Mouse (Mus musculus): ENCODE data around the gene Vill. TPM values are rescaled to one million over a fixed set of nuclear protein-coding genes. Genes with fewer than 3 reads are reported as not detected.

The Vill gene
- polyA plus RNA-seq, 1 experiment from 2014 or later = 9.3 TPM

DNA sequence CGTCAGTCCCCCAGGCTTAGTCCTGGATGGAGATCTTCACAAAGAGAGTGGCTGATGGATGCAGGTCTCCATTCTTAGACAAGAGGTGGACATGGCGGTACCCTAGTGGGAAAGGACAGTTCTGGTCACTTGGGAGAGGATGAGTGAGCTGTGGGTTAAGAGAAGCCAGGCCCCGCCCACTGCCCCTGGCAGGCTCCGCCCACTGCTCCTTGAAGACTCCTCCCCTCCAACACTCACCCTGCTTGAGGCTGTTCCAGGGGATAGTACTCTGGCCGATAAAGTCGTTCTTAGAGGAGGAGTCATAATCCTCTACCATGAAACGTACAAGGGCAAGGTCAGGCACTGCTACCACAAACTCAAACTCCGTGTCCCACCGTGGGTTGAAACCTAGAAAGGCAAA, 19.2 kb downstream of the Vill start:
- no peak overlapping the region for H3K4me2 ChIP-seq (ENCODE audit: low read depth, low read length)
- TF ChIP-seq CTCF (IDR thresholded peaks at IDR 0.05; ENCODE audit: low read depth) (no peak), EP300 (IDR thresholded peaks at IDR 0.05; ENCODE audit: low read depth) (no peak)
- DNase-seq (no peak), ATAC-seq (no peak)
- no peak overlapping the region for H3K9ac ChIP-seq (replicated peaks)
- no peaks in the 10 kb centered on the region for H3K36me3 ChIP-seq (replicated peaks; ENCODE audit: insufficient read depth, low read length)
- H3K4me1 ChIP-seq (ENCODE audit: insufficient read depth) = no peaks in the 10 kb centered on the region; the same call in 1 of the 2 replicates
- no peak overlapping the region for H3K4me3 ChIP-seq (ENCODE audit: low read depth, low read length)
- no peaks in the 10 kb centered on the region for H3K9me3 ChIP-seq (ENCODE audit: low read length)
- no peaks in the 10 kb centered on the region for H3K27me3 ChIP-seq (ENCODE audit: insufficient read depth, low read length)
- 73% methylated on average over 9 of the region's 9 CpGs for WGBS (ENCODE audit: insufficient replicate concordance)
- H3K27ac ChIP-seq (ENCODE audit: low read depth) = no peak overlapping the region

DNA sequence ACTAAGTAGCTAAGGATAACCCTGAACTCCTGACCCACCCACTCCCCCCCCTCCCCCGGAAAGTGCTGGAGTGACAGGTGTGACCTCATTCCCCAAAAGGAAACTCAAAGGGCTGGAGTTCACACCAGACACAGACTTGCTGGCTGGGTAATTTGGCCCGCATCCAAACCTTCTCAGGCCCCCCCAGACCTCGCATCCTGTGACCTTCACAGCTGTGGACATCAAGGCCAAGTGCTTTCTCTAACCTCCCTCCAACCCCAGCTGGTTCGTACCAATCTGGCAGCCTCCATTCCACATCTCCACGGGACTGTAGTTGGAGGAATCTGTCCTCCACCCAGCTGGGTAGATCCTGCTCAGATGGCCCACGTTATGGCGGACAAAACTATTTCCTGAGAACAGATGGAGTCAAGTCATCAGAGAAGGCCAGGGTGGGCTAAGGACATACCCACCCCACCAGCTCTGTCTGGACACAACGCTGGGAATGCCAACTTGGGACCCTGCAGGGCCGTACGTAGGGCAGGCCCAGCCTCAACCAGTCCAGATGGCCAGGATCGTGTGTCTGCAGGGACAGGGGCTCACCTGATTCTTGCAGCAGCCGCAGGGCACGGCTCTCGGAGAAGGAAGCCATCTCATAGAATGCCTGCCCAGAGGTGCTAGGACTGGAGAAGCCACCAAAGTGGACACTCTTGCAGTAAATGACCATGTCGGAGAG, 20.8 kb downstream of the Vill start:
- H3K4me3 ChIP-seq (ENCODE audit: low read depth, low read length) = no peak overlapping the region
- no peak for DNase-seq
- H3K4me2 ChIP-seq (ENCODE audit: low read depth, low read length) = no peak overlapping the region
- no peak overlapping the region for H3K9ac ChIP-seq (replicated peaks)
- WGBS (ENCODE audit: insufficient replicate concordance) = 77% methylated on average over 15 of the region's 15 CpGs
- no peaks in the 10 kb centered on the region; the same call in 1 of the 2 replicates for H3K4me1 ChIP-seq (ENCODE audit: insufficient read depth)
- no peaks in the 10 kb centered on the region for H3K9me3 ChIP-seq (ENCODE audit: low read length)
- TF ChIP-seq EP300 (IDR thresholded peaks at IDR 0.05; ENCODE audit: low read depth) (no peak), CTCF (IDR thresholded peaks at IDR 0.05; ENCODE audit: low read depth) (no peak)
- no peaks in the 10 kb centered on the region for H3K36me3 ChIP-seq (replicated peaks; ENCODE audit: insufficient read depth, low read length)
- ATAC-seq = no peak
- H3K27ac ChIP-seq (ENCODE audit: low read depth) = no peak overlapping the region
- no peaks in the 10 kb centered on the region for H3K27me3 ChIP-seq (ENCODE audit: insufficient read depth, low read length)

DNA sequence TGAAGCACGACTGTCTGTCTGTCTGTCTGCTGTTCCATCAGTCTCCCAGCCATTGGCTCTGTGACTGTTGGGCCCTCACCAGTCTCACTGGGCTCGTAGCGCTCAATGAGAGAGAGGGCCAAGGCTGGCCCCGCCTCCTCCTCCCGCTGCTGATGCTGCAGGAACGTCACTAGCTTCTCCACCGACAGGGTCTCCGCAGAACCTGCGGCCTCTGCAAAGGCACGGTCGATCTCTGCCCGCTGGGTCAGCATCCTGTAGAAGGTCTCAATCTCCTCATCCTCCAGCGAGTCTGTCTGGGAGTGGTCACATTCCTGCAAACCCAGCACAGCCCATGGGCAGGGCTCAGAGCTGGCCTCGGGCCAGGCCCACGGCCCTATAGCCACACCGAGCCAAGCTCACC, 23.1 kb downstream of the Vill start:
- H3K4me3 ChIP-seq (ENCODE audit: low read depth, low read length) = no peak overlapping the region
- DNase-seq = no peak
- H3K4me2 ChIP-seq (ENCODE audit: low read depth, low read length) = no peak overlapping the region
- H3K27me3 ChIP-seq (ENCODE audit: insufficient read depth, low read length) = no peaks in the 10 kb centered on the region
- no peak overlapping the region for H3K9ac ChIP-seq (replicated peaks)
- no peaks in the 10 kb centered on the region for H3K36me3 ChIP-seq (replicated peaks; ENCODE audit: insufficient read depth, low read length)
- no peaks in the 10 kb centered on the region; the same call in 1 of the 2 replicates for H3K4me1 ChIP-seq (ENCODE audit: insufficient read depth)
- H3K27ac ChIP-seq (ENCODE audit: low read depth) = no peak overlapping the region
- 63% methylated on average over 16 of the region's 16 CpGs for WGBS (ENCODE audit: insufficient replicate concordance)
- TF ChIP-seq EP300 (IDR thresholded peaks at IDR 0.05; ENCODE audit: low read depth) = no peak
- no peak for TF ChIP-seq CTCF (IDR thresholded peaks at IDR 0.05; ENCODE audit: low read depth)
- ATAC-seq = peak; percentile 35
- no peaks in the 10 kb centered on the region for H3K9me3 ChIP-seq (ENCODE audit: low read length)

DNA sequence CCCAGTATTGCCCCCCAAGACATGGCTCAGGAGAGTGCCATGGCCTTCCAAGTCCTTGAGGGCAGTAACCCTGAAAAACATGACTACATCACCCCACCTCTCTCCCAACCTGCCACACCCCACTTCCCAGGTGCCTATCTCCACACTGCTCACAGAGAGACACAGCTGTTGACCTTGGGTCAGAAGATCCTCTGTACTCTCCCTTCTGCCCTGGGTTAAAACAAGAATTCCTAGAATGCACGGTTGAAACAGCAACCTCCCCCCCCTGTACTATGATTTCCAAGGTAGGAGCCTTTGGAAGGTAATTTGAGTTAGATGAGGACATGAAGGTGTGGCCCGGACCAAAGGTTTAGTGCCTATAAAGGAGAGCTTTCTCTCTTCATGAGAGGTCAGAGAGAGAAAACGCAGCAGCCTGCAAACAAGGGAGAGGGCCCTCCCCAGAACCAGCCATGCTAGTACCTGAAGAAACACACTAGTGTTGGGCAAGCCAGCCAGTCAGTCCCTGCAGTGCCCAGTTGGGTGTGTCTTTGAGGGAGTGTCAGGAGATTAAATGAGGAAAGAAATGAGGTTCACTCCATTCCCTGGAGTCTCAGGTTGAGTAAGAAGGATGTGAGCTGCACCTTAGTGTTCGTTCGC, 27.6 kb downstream of the Vill start:
- DNase-seq (no peak), ATAC-seq (no peak)
- Histone ChIP-seq H3K27me3 (ENCODE audit: insufficient read depth, low read length) (no peaks in the 10 kb centered on the region), H3K4me3 (ENCODE audit: low read depth, low read length) (no peak overlapping the region), H3K9ac (replicated peaks) (no peak overlapping the region), H3K4me1 (ENCODE audit: insufficient read depth) (no peaks in the 10 kb centered on the region; the same call in 1 of the 2 replicates), H3K36me3 (replicated peaks; ENCODE audit: insufficient read depth, low read length) (no peaks in the 10 kb centered on the region), H3K4me2 (ENCODE audit: low read depth, low read length) (no peak overlapping the region), H3K9me3 (ENCODE audit: low read length) (no peaks in the 10 kb centered on the region), H3K27ac (ENCODE audit: low read depth) (no peak overlapping the region)
- TF ChIP-seq EP300 (IDR thresholded peaks at IDR 0.05; ENCODE audit: low read depth) (no peak), CTCF (IDR thresholded peaks at IDR 0.05; ENCODE audit: low read depth) (no peak)
- 71% methylated on average over 5 of the region's 5 CpGs for WGBS (ENCODE audit: insufficient replicate concordance)

DNA sequence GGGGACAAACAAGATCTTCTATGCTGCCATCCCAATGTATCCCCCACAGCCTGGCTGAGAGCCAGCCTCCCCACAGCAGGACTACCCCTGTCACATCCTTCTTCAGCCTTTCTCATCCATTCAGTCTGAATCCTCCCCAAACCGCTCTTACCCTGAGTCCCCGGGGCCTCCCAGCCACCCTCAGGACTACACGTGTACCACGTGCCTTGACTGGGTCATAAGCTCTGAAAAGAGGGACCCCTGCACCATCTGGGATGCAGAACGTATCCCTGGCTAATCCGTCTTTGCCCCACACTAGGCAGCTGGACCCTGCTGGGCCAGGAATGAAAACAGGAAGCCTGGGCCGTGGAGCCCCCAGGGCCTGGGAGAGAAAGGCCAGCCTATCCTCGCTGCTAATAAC, 29.5 kb downstream of the Vill start:
- Histone ChIP-seq H3K27me3 (ENCODE audit: insufficient read depth, low read length) (no peaks in the 10 kb centered on the region), H3K4me2 (ENCODE audit: low read depth, low read length) (no peak overlapping the region), H3K4me1 (ENCODE audit: insufficient read depth) (no peaks in the 10 kb centered on the region), H3K36me3 (replicated peaks; ENCODE audit: insufficient read depth, low read length) (no peaks in the 10 kb centered on the region), H3K9me3 (ENCODE audit: low read length) (no peaks in the 10 kb centered on the region), H3K27ac (ENCODE audit: low read depth) (no peak overlapping the region), H3K4me3 (ENCODE audit: low read depth, low read length) (no peak overlapping the region), H3K9ac (replicated peaks) (no peak overlapping the region)
- ATAC-seq (no peak), DNase-seq (no peak)
- TF ChIP-seq CTCF (IDR thresholded peaks at IDR 0.05; ENCODE audit: low read depth) = no peak
- no peak for TF ChIP-seq EP300 (IDR thresholded peaks at IDR 0.05; ENCODE audit: low read depth)
- 56% methylated on average over 8 of the region's 8 CpGs for WGBS (ENCODE audit: insufficient replicate concordance)

DNA sequence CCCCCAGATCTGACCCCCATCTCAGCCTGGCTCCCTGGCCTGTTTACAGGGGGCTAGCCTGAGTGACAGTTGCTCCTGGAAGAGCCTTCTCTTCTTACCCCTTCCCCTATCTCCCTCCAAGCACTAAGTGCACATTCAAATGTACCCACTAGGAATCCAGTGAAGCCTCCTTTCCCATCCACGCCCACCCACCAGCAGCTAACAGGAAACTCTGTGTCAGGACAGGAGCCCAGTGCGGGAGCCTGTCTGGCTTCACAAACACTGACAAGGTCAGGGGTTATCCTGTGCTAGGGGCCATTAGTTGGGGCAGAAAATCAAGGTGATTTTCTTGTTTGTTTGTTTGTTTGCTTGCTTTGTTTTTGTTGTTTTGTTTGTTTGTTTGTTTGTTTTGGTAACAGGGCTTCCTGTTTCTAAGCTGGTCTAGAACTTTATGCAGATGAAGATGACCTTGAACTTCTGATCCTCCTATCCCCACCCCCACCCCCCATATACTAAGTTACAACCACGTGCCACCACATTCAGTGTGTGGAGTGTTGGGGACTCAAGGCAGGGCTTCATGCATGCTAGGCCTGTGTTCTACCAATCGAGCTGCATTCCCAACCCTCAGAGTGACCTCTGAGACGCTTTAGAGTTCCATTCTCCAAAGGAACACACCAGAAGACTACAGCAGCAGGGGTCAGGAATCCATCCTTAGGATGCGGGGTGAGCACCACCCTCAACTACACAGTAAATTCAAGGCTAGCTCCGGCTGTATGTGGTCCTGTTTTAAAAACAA, 30.3 kb downstream of the Vill start:
- TF ChIP-seq EP300 (IDR thresholded peaks at IDR 0.05; ENCODE audit: low read depth) (no peak), CTCF (IDR thresholded peaks at IDR 0.05; ENCODE audit: low read depth) (no peak)
- DNase-seq (no peak), ATAC-seq (no peak)
- no peaks in the 10 kb centered on the region for H3K27me3 ChIP-seq (ENCODE audit: insufficient read depth, low read length)
- WGBS (ENCODE audit: insufficient replicate concordance) = 71% methylated on average over 7 of the region's 7 CpGs
- no peak overlapping the region for H3K27ac ChIP-seq (ENCODE audit: low read depth)
- no peak overlapping the region for H3K9ac ChIP-seq (replicated peaks)
- no peak overlapping the region for H3K4me2 ChIP-seq (ENCODE audit: low read depth, low read length)
- H3K4me1 ChIP-seq (ENCODE audit: insufficient read depth) = peaks cover 2% of the 10 kb centered on the region; the same call in 1 of the 2 replicates
- no peak overlapping the region for H3K4me3 ChIP-seq (ENCODE audit: low read depth, low read length)
- H3K36me3 ChIP-seq (replicated peaks; ENCODE audit: insufficient read depth, low read length) = no peaks in the 10 kb centered on the region
- no peaks in the 10 kb centered on the region for H3K9me3 ChIP-seq (ENCODE audit: low read length)
